Mouse (Mus musculus): ENCODE data around the gene Bmf.

Bmf gene

DNA sequence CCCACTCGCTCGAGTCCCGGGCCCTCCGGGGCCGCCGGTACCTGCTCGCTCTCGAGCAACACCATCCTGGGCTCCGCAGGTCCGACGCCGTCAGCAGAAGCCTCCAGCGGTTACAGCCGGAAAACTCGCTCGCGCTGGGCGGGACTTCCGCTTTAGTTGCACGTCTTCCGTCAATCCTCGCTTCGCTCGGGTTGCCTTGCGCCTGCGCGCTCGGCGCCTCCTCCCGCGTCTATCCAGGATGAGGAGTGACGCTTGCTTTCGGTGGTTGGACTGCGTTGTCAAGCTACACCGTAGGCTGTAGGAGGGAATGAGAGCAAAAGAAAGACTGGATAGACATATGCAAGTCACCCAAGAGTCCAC is 70.0 kb downstream of the Bmf start, which contains the start of gene Srp14:
TSS of gene Srp14 (minus strand) at position 162 of the 360 bp plus-strand sequence.
- DNase-seq (ENCODE audit: low spot score in 2 of 2), result peak; percentile 83 to 87

- no peak for DNase-seq (ENCODE audit: low spot score in 2 of 2)
Measured at GRCm38 (mm10) chr2:118478833-118479549, 70.5 kb downstream of the Bmf start.
